Mouse (Mus musculus): ENCODE measurements at regions not wholly inside any gene's neighbourhood (a gene's known extent, or its start where the extent isn't known, plus 50 kb on each side); places are given as distances from the start of the nearest gene placed in this dataset.

- TF ChIP-seq CTCF (conservative IDR thresholded peaks at IDR 0.05; ENCODE audit: low read length), result no peak
- TF ChIP-seq POU5F1 (IDR thresholded peaks at IDR 0.05; ENCODE audit: borderline replicate concordance, low read length), result no peak
Observed at GRCm38 (mm10) chr8:24351760-24352159, 373.9 kb downstream of the Adam3 start.
